Mouse (Mus musculus) midbrain, embryonic 13.5 days (tissue): ENCODE data around the gene Ggn. TPM values are rescaled to one million over a fixed set of nuclear protein-coding genes. Genes with fewer than 3 reads are reported as not detected.
"Not testable (repeated sequence)": the region's sequence is repeated elsewhere in the genome, so short reads cannot be mapped to it uniquely, and the experiment has no call there.

ENCODE experiments used
- ATAC-seq: fragments of 200-750 bp; cut with Nextera tagmentation; 2 replicates; pipeline ENCODE4 v1.8.0; 2017; ENCODE audit warnings: mild to moderate bottlenecking, moderate TSS enrichment, moderate library complexity
- H3K27ac ChIP-seq: fragments of 300-500 bp; sonication (generic); 2 replicates; pipeline ENCODE4 v1.5.1; 2015; ENCODE audit warnings: inconsistent platforms, mild to moderate bottlenecking, moderate library complexity
- H3K27me3 ChIP-seq: fragments of 300-500 bp; sonication (generic); 2 replicates; pipeline ENCODE4 v1.6.1; 2015; ENCODE audit warnings: mild to moderate bottlenecking, inconsistent platforms
- H3K36me3 ChIP-seq: fragments of 300-500 bp; sonication (generic); 2 replicates; pipeline ENCODE4 v1.6.1; 2015; ENCODE audit warnings: mild to moderate bottlenecking, inconsistent platforms
- H3K4me1 ChIP-seq: fragments of 300-500 bp; sonication (generic); replicated peaks from 2 replicates; pipeline ENCODE4 v1.6.1; 2015; ENCODE audit warnings: inconsistent platforms
- H3K4me2 ChIP-seq: fragments of 300-500 bp; sonication (generic); replicated peaks from 2 replicates; pipeline ENCODE4 v1.6.1; 2015; ENCODE audit warnings: moderate library complexity, mild to moderate bottlenecking, inconsistent platforms
- H3K4me3 ChIP-seq: fragments of 300-500 bp; sonication (generic); replicated peaks from 2 replicates; pipeline ENCODE4 v1.5.1; 2015; ENCODE audit warnings: mild to moderate bottlenecking, inconsistent platforms
- H3K9ac ChIP-seq: fragments of 300-500 bp; sonication (generic); replicated peaks from 2 replicates; pipeline ENCODE4 v1.6.1; 2015; ENCODE audit warnings: mild to moderate bottlenecking, inconsistent platforms
- H3K9me3 ChIP-seq: fragments of 300-500 bp; sonication (generic); 2 replicates; pipeline ENCODE4 v1.6.1; 2016; ENCODE audit warnings: mild to moderate bottlenecking, inconsistent platforms
- WGBS: fragments of 180-500 bp; shearing (Covaris S2); methylation state at CpG from one replicate; pipeline ENCODE4 v1.1.7; 2015; 5-methylcytosine and 5-hydroxymethylcytosine counted together
- polyA plus RNA-seq: library from polyadenylated mRNA; unstranded; fragments of >200 nt; fragmentation: Nextera tagmentation; extraction: Ambion mirVana; gene quantifications from 2 replicates; pipeline ENCODE4 v1.2.1, GENCODE M21; 2015

Gene Ggn
- polyA plus RNA-seq, 1 experiment from 2014 or later: 0.54 TPM

DNA sequence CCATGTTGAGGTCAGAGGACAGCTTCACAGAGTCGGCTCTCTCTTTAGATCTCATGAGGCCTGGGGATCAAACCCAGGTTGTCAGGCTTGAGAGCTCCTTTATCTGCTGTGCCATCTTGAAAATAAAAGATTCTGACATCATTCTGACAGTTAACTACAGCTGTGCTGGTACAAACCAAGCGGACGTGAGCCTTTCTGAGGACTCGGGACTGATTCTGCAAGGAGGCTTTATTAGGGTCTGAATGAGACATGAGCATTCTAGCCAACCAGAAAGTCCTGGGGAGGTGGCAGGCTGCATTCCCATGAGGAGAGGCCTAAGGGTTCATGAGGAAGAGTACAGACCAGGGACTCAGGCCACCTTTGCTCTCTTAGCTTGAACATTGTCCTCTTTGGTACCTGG lies 11.3 kb downstream of the Ggn start:
- H3K27ac ChIP-seq, H3K4me3 ChIP-seq: not testable (repeated sequence)
- peak overlapping the region; percentile 92; the same call in 1 of the 2 replicates for H3K4me2 ChIP-seq

DNA sequence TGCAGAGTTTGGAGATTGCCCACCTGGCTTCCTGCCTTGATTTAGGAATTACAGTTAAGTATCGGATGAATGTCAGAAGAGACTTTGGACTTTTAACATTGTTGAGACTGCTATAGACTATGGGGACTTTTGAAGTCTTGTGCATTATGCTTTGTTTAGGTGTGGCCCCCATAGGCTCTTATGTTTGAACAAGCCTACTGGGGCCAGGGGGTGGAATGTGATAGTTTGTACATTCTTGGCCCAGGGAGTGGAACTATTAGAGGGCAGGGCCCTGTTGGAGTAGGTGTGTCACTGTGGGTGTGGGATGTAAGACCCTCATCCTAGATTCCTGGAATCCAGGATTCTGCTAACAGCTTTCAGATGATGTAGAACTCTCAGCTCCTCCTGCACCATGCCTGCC lies 24.2 kb downstream of the Ggn start:
- H3K4me1 ChIP-seq, H3K9ac ChIP-seq, ATAC-seq, H3K27ac ChIP-seq, H3K4me3 ChIP-seq, H3K4me2 ChIP-seq, H3K36me3 ChIP-seq, H3K9me3 ChIP-seq, H3K27me3 ChIP-seq: not testable (repeated sequence)
- 96% methylated on average over 1 of the region's 1 CpGs for WGBS

More for the DNA sequence above, 11.3 kb downstream of the Ggn start:
- ATAC-seq, H3K9me3 ChIP-seq, H3K27me3 ChIP-seq, H3K36me3 ChIP-seq, H3K9ac ChIP-seq: not testable (repeated sequence)
- H3K4me1 ChIP-seq: peaks cover 22% of the 10 kb centered on the region
- 80% methylated on average over 4 of the region's 4 CpGs for WGBS

DNA sequence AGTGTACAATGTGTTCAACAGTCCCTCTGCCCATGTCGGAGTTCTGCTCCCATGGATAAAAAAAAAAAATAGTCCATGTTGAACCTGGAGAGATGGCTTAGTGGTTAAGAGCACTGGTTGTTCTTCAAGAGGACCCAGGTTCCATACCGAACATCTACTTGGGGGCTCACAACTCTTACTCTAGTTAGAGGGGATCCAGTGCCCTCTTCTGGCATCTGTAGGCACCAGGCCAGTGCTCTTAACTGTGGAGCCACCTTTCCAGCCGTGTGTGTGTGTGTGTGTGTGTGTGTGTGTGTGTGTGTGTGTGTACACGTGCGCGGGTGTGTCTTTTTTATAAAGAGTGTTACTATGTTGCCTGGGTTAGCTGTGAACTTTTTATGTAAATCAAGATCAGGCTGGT lies 32.6 kb downstream of the Ggn start:
- no peak overlapping the region for H3K4me3 ChIP-seq
- 85% methylated on average over 5 of the region's 6 CpGs for WGBS
- 0 out of 2 replicates have a peak, but pooled peaks cover 6% of the 10 kb centered on the region for H3K27me3 ChIP-seq
- no peaks in the 10 kb centered on the region for H3K4me1 ChIP-seq
- H3K36me3 ChIP-seq: no peaks in the 10 kb centered on the region
- no peaks in the 10 kb centered on the region for H3K9me3 ChIP-seq
- no peak overlapping the region for H3K27ac ChIP-seq
- ATAC-seq: no peak
- no peak overlapping the region for H3K9ac ChIP-seq
- H3K4me2 ChIP-seq: no peak overlapping the region

DNA sequence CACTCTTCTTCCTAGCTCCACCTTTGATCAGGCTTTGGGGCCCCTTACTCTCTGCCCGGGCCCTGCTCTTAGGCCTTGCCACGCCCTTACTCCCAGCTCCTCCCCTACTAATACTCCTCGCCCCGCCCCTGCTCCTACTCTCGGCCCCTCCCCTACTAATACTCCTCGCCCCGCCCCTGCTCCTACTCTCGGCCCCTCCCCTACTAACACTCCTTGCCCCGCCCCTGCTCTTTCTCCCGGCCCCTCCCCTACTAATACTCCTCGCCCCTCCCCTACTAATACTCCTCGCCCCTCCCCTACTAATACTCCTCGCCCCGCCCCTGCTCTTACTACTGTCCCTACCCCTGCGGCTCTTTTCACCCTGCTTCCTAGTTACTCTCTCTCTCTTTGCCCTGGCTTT lies 41.0 kb downstream of the Ggn start:
- 38% methylated on average over 13 of the region's 15 CpGs for WGBS

DNA sequence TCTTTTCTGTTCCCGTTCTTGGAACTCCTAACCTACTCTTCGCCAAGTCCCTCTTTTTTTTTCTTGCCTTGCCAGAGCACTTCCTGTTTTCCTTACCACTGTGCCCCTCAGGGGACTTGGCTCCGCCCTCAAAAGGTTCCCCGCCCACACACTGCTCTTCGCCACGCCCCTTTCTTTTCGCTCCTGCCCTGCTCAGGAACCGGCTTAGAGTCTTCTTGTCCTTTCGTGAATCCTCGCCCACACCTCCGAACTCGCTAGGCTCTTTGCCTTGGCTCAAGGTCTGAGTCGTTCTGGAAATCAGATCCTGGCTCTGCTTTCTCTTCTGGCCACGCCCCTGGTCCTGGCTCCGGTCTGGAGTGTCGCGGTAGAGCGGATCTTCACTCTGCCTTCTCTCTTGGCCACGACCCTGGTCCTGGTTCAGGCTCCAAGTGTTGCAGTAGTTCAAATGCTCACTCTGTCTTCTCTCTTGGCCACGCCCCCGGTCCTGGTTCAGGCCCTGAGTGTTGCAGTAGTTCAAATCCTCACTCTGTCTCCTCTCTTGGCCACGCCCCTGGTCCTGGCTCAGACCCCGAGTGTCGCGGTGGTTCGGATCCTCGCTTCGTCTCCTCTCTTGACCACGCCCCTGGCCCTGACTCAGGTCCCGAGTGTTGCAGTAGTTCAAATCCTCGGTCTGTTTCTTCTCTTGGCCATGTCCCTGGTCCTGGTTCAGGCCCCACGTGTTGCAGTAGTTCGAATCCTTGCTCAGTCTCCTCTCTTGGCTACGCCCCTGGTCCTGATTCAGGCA lies 41.6 kb downstream of the Ggn start:
- Histone ChIP-seq H3K4me3 (peak overlapping the region; percentile 33), H3K27ac (no peak overlapping the region), H3K9ac (no peak overlapping the region; the same call in 1 of the 2 replicates), H3K4me2 (peak overlapping the region; percentile 42), H3K9me3 (no peaks in the 10 kb centered on the region), H3K36me3 (no peaks in the 10 kb centered on the region), H3K4me1 (peaks cover 24% of the 10 kb centered on the region), H3K27me3 (peaks cover 16% of the 10 kb centered on the region)
- 6% methylated on average over 34 of the region's 34 CpGs for WGBS
- peak; percentile 44; the same call in 1 of the 2 replicates for ATAC-seq

More for the DNA sequence above, 41.0 kb downstream of the Ggn start:
- peaks cover 16% of the 10 kb centered on the region for H3K27me3 ChIP-seq
- not testable (repeated sequence) for ATAC-seq, H3K9ac ChIP-seq, H3K9me3 ChIP-seq, H3K36me3 ChIP-seq, H3K27ac ChIP-seq
- H3K4me3 ChIP-seq: peak overlapping the region; percentile 33; the same call in 1 of the 2 replicates
- H3K4me1 ChIP-seq: peaks cover 24% of the 10 kb centered on the region
- peak overlapping the region; percentile 42 for H3K4me2 ChIP-seq

DNA sequence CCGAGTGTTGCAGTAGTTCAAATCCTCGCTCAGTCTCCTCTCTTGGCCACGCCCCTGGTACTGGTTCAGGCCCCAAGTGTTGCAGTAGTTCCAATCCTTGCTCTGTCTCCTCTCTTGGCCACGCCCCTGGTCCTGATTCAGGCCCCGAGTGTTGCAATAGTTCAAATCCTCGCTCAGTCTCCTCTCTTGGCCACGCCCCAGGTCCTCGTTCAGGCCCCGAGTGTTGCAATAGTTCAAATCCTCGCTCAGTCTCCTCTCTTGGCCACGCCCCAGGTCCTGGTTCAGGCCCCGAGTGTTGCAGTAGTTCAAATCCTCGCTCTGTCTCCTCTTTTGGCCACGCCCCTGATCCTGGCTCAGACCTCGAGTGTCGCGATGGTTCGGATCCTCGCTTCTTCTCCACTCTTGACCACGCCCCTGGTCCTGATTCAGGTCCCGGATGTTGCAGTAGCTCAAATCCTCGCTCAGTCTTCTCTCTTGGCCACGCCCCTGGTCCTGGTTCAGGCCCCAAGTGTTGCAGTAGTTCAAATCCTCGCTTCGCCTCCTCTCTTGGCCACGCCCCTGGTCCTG lies 42.3 kb downstream of the Ggn start:
- H3K9me3 ChIP-seq: no peaks in the 10 kb centered on the region
- H3K27ac ChIP-seq: no peak overlapping the region
- peaks cover 24% of the 10 kb centered on the region for H3K4me1 ChIP-seq
- 16% methylated on average over 26 of the region's 26 CpGs for WGBS
- no peak for ATAC-seq
- H3K36me3 ChIP-seq: no peaks in the 10 kb centered on the region
- H3K27me3 ChIP-seq: peaks cover 16% of the 10 kb centered on the region
- peak overlapping the region; percentile 33 for H3K4me3 ChIP-seq
- H3K4me2 ChIP-seq: peak overlapping the region; percentile 52
- no peak overlapping the region for H3K9ac ChIP-seq

DNA sequence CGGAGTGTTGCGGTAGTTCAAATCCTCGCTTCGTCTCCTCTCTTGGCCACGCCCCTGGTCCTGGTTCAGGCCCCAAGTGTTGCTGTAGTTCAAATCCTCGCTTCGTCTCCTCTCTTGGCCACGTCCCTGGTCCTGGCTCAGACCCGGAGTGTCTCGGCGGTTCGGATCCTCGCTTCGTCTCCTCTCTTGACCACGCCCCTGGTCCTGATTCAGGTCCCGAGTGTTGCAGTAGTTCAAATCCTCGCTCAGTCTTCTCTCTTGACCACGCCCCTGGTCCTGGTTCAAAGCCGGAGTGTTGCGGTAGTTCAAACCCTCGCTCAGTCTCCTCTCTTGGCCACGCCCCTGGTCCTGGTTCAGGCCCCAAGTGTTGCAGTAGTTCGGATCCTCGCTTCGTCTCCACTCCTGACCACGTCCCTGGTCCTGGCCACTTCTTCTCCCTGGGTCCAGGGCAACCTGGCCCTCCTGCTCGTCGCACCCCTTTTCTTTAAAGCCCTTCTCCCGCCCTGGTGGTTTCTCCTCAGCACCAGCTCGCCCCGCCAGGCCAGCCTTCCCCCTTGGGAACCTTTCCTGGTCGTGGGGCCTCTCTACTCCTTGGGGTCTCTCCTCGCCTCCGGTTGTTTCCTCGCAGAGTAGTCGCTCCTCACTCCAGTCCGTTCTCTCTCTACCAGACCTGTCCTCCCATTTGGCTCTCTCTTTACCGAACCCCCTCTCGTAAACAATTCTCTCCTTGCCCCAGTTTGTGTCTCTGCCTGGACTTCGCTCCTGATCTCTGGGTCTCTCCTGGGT lies 43.0 kb downstream of the Ggn start:
- H3K9ac ChIP-seq, ATAC-seq, H3K27ac ChIP-seq, H3K36me3 ChIP-seq, H3K9me3 ChIP-seq: not testable (repeated sequence)
- Histone ChIP-seq H3K4me2 (peak overlapping the region; percentile 52), H3K4me3 (peak overlapping the region; percentile 30), H3K27me3 (peaks cover 16% of the 10 kb centered on the region), H3K4me1 (peaks cover 24% of the 10 kb centered on the region)
- WGBS: 15% methylated on average over 40 of the region's 40 CpGs

DNA sequence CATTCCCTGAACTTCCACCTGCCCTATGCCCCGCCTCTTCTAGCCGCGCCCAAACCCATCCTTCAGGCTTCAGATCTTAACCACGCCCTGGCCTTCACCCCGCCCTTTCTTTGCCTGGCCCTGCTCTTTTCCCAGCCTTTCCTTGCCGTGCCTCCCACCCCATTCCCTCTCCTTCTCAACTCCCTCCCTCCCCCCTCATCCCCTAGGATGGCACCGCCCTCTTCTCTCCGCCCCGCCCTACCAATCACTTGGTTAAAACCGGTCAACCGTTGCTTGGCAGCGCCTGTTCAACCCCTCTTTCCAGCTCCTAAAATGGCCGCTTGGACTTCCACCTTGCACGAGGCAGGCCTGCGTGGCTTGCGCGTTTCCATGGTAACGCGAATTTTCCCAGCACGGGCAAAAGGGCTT lies 43.7 kb downstream of the Ggn start, which contains the start of gene Catsperg1:
Gene Catsperg1, minus strand, starts transcription at position 361 of the 408 bp plus-strand sequence.
- peak; percentile 83 for ATAC-seq

DNA sequence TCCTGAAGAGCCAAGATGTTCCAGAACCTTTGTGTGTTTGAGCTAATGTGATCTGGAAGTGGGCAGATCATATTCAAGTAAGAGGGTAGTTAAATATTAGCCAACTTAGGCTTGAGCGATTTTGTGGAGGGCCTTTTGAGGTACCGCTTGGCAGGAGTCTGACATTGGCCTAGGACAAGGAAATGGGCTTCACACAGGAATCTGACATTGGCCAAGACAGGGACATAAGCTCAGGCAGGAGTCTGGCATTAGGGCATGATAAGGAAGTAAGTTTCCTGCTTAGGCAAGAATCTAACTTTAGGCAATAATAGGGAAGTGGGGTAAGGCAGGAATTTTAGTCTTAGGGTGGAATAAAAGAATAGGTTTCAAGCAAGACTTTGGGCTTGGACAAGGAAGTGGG lies 44.2 kb downstream of the Ggn start:
- ATAC-seq: 0 out of 2 replicates have a peak, but pooled peaks have one; percentile 9
- peaks cover 16% of the 10 kb centered on the region for H3K27me3 ChIP-seq
- WGBS: 68% methylated on average over 2 of the region's 2 CpGs
- H3K4me2 ChIP-seq: peak overlapping the region; percentile 52; the same call in 1 of the 2 replicates
- H3K4me3 ChIP-seq: no peak overlapping the region
- H3K9ac ChIP-seq: no peak overlapping the region
- no peaks in the 10 kb centered on the region for H3K36me3 ChIP-seq
- peaks cover 24% of the 10 kb centered on the region for H3K4me1 ChIP-seq
- H3K27ac ChIP-seq: no peak overlapping the region
- H3K9me3 ChIP-seq: no peaks in the 10 kb centered on the region

More for the DNA sequence above, 43.7 kb downstream of the Ggn start, which contains the start of gene Catsperg1:
- Histone ChIP-seq H3K27ac (no peak within 1 kb of the TSS), H3K36me3 (no peaks in the 10 kb centered on the region), H3K9me3 (no peaks in the 10 kb centered on the region), H3K27me3 (peaks cover 16% of the 10 kb centered on the region), H3K9ac (no peak within 1 kb of the TSS), H3K4me3 (peak within 1 kb of the TSS; percentile 30), H3K4me2 (peak within 1 kb of the TSS; percentile 52), H3K4me1 (peaks cover 24% of the 10 kb centered on the region)
- WGBS: 3% methylated on average over 20 of the region's 20 CpGs

DNA sequence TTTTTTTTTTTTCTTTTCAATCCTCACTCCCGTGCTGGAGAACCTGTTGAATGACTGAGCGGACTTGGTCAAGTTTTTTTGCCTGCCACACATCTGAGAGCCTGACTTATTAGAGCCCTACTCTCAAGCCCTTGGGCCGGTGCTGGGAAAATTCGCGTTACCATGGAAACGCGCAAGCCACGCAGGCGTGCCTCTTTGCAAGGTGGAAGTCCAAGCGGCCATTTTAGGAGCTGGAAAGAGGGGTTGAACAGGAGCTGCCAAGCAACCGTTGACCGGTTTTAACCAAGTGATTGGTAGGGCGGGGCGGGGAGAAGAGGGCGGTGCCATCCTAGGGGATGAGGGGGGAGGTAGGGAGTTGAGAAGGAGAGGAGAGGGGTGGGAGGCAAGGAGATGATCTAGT lies 44.8 kb downstream of the Ggn start:
- H3K4me2 ChIP-seq: no peak overlapping the region
- ATAC-seq: no peak
- H3K27me3 ChIP-seq: peaks cover 16% of the 10 kb centered on the region
- peaks cover 24% of the 10 kb centered on the region for H3K4me1 ChIP-seq
- H3K9ac ChIP-seq: no peak overlapping the region
- no peak overlapping the region for H3K27ac ChIP-seq
- no peaks in the 10 kb centered on the region for H3K36me3 ChIP-seq
- H3K9me3 ChIP-seq: 0 out of 2 replicates have a peak, but pooled peaks cover 4% of the 10 kb centered on the region
- H3K4me3 ChIP-seq: no peak overlapping the region
- WGBS: 36% methylated on average over 15 of the region's 15 CpGs
